Mouse (Mus musculus) small intestine, adult 2 months (tissue): Measurements from ENCODE around the gene Stpg3.

Experiments
- CTCF ChIP-seq: fragments of 200-500 bp; IDR thresholded peaks from 2 replicates; pipeline ENCODE4 v1.5.1; 2012; ENCODE audit warnings: low read depth, mild to moderate bottlenecking, control low read depth, inconsistent platforms, low read length, moderate library complexity, mixed read lengths; ENCODE audit not compliant: insufficient replicate concordance, insufficient read length; ENCODE audit errors: extremely low read depth
- POLR2A ChIP-seq: fragments of 200-500 bp; IDR thresholded peaks from 2 replicates; pipeline ENCODE4 v1.6.1; 2012; ENCODE audit warnings: low read depth, mild to moderate bottlenecking, control low read depth, inconsistent platforms, low read length, moderate library complexity

- no peak for TF ChIP-seq POLR2A
- no peak for TF ChIP-seq CTCF
These were observed 23.7 kb upstream of the Stpg3 start for GRCm38 (mm10) chr2:25238106-25238505.
